In genomic region chr7:18839865-18840264, GRCm38 (mm10) we compare ENCODE assay signal across 8 mouse cellular contexts. TPM values are rescaled to one million over a fixed set of nuclear protein-coding genes. Genes with fewer than 3 reads are reported as not detected.
DNase-seq lines count a peak whose midpoint lies in the region; ATAC-seq and TF ChIP-seq lines count a peak whose summit lies in the region.

TSS of gene Mill2 (plus strand) at chr7:18839966.

- peak within 1 kb of the TSS; percentile 34 for H3K9ac ChIP-seq in ES-Bruce4 (ENCODE audit: low read depth, poor library complexity, severe bottlenecking)
- peak within 1 kb of the TSS; percentile 50 for H3K9ac ChIP-seq in intestine, postnatal 0 days (ENCODE audit: low read depth, low read length)

- 4% methylated on average over 3 of the region's 3 CpGs for WGBS in intestine, postnatal 0 days

- no peaks in the 10 kb centered on the region for H3K27me3 ChIP-seq in ES-Bruce4 (ENCODE audit: control insufficient read depth, insufficient read depth, low read length, poor library complexity, severe bottlenecking)
- no peaks in the 10 kb centered on the region for H3K27me3 ChIP-seq in intestine, postnatal 0 days (replicated peaks; ENCODE audit: control insufficient read depth, insufficient read depth, low read length)

- H3K4me2 ChIP-seq in intestine, postnatal 0 days (replicated peaks; ENCODE audit: low read depth), result peak within 1 kb of the TSS; percentile 73

- no peaks in the 10 kb centered on the region for H3K4me1 ChIP-seq in ES-Bruce4 (ENCODE audit: control insufficient read depth, insufficient read depth, low read length)
- no peaks in the 10 kb centered on the region for H3K4me1 ChIP-seq in intestine, postnatal 0 days (replicated peaks; ENCODE audit: control insufficient read depth, insufficient read depth, low read length)

- no peak for TF ChIP-seq EP300 in ES-Bruce4 (IDR thresholded peaks at IDR 0.05; ENCODE audit: insufficient read depth, low read depth, low read length)

- peak within 1 kb of the TSS; percentile 54 for H3K4me3 ChIP-seq in ES-Bruce4 (ENCODE audit: low read depth, low read length)
- H3K4me3 ChIP-seq in intestine, postnatal 0 days (ENCODE audit: low read depth, low read length), result peak within 1 kb of the TSS; percentile 43

- H3K27ac ChIP-seq in ES-Bruce4 (ENCODE audit: insufficient read depth, low read length), result peak within 1 kb of the TSS; percentile 82
- H3K27ac ChIP-seq in intestine, postnatal 0 days (ENCODE audit: low read depth, low read length), result peak within 1 kb of the TSS; percentile 93

- no peak for TF ChIP-seq POLR2A in ES-Bruce4 (IDR thresholded peaks at IDR 0.05; ENCODE audit: insufficient read depth, low read length)

- H3K36me3 ChIP-seq in ES-Bruce4 (ENCODE audit: control insufficient read depth, insufficient read depth, low read length, poor library complexity, severe bottlenecking), result no peaks in the 10 kb centered on the region
- no peaks in the 10 kb centered on the region for H3K36me3 ChIP-seq in intestine, postnatal 0 days (ENCODE audit: control insufficient read depth, insufficient read depth)

- H3K9me3 ChIP-seq in ES-Bruce4 (replicated peaks; ENCODE audit: control insufficient read depth, insufficient read depth, low read length, poor library complexity, severe bottlenecking), result no peaks in the 10 kb centered on the region
- H3K9me3 ChIP-seq in intestine, postnatal 0 days (ENCODE audit: control insufficient read depth), result no peaks in the 10 kb centered on the region

- no peak for ATAC-seq in CD4-positive, CD25-positive, alpha-beta regulatory T cell, adult 4 months
- ATAC-seq in granulocyte monocyte progenitor cell, adult 5-6 weeks (replicated peaks; ENCODE audit: poor library complexity, severe bottlenecking), result peak; percentile 13
- ATAC-seq in intestine, postnatal 0 days, result peak; percentile 31

- no peak for TF ChIP-seq CTCF in ES-Bruce4 (IDR thresholded peaks at IDR 0.05; ENCODE audit: low read depth, low read length)
- no peak for TF ChIP-seq CTCF in intestine, postnatal 0 days (IDR thresholded peaks at IDR 0.05; ENCODE audit: low read depth)

- peak; percentile 15 for DNase-seq in CD4-positive, CD25-positive, alpha-beta regulatory T cell, adult 2 months (ENCODE audit: low read depth, low spot score)
- peak; percentile 76 for DNase-seq in lung, postnatal 36 days
- no peak for DNase-seq in layer of hippocampus, postnatal 36 days
- DNase-seq in thymus, postnatal 4 days, result no peak

RNA-seq across cellular contexts. Expression of gene Mill2, which starts in this region (rescaled TPM):
- under 1 TPM in 1 of 2 experiments, not detected in 1; 0.22 TPM for polyA plus RNA-seq in CD4-positive, CD25-positive, alpha-beta regulatory T cell, adult 4 months (2017; shearing (Covaris generic))
- polyA plus RNA-seq in ES-Bruce4 (2011; ENCODE audit: insufficient read depth, insufficient read length, low read depth, missing spikeins), result 0.35 and 1.1 TPM in 2 replicates
- 0.34 TPM in 1 of 2 replicates, not detected in the other for total RNA-seq in granulocyte monocyte progenitor cell, adult 5-6 weeks (2014; fragmentation: Nextera tagmentation)
- 0.04 TPM in 1 of 2 replicates, not detected in the other for total RNA-seq in granulocyte monocyte progenitor cell, adult 5-6 weeks (2017)
- 0.72 and 1.4 TPM in 2 replicates for polyA plus RNA-seq in intestine, postnatal 0 days (2015; fragmentation: Nextera tagmentation; extraction: Ambion mirVana)
- 1 to 10 TPM; 2.1 TPM for total RNA-seq in layer of hippocampus, postnatal 36 days (2021)

Comparison
In these comparisons a context has a peak if more than half of its experiments do, and no peak if none do; other contexts are left out.
1. Peak in ATAC-seq in granulocyte monocyte progenitor cell, adult 5-6 weeks; RNA of the gene not detected or under 1 TPM.
2. DNase-seq: peak in CD4-positive, CD25-positive, alpha-beta regulatory T cell, adult 2 months (single experiment) and lung, postnatal 36 days (single experiment); none in layer of hippocampus, postnatal 36 days (0 of 2) and thymus, postnatal 4 days (single experiment).